Mouse (Mus musculus) heart, postnatal 4 days (tissue): Measurements from ENCODE around the gene Luzp1. TPM values are rescaled to one million over a fixed set of nuclear protein-coding genes. Genes with fewer than 3 reads are reported as not detected.

ENCODE experiments used
- DNase-seq: peaks from one replicate; pipeline ENCODE4 v3.0.0; 2021
- total RNA-seq, 2 experiments: library from RNA; stranded (reverse); gene quantifications; 2 replicates each; pipeline ENCODE4 v1.2.3; 2021

Gene Luzp1
- total RNA-seq, 2 experiments from 2014 or later, result 58.4 to 62.3 TPM

GRCm38 (mm10) chr4:136553108-136553507, 83.5 kb downstream of the Luzp1 start:
- no peak for DNase-seq

- no peak for DNase-seq
Observed at GRCm38 (mm10) chr4:136557638-136558037, 88.1 kb downstream of the Luzp1 start.

GRCm38 (mm10) chr4:136559690-136560089, 90.1 kb downstream of the Luzp1 start:
- DNase-seq, result no peak

DNA sequence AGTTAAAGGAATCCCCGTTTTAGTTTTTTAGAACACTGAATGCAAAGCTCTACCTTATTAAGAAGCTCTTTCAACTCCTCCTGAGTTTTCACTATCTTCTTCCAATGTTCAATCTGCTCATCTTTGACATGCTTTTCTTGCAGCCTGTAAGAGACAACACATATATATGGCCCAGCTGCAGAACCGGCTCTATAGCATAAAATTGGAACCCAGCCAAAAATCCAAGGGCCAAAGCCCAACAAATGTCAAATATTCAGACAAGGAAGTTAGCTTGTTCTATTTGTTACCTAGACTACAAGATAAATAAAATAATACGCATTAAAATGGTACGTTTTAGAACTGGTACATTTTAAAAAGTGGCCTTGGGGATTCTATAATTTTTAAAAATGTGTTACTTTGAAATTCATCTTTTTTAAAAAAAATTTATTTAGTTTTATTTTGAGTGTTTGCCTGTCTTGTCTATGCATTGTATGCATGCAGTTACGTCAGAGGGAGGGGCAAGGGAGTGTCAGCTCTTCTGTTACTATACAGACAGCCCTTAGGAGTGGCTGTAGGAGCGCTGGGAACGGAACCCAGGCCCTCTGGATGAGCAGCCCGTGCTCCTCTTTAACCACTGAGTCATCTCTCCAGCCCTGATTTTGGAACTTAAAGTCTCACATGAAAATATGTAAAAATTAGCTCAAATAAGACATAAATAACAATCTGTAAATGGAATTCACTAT, 90.9 kb downstream of the Luzp1 start:
- no peak for DNase-seq

DNA sequence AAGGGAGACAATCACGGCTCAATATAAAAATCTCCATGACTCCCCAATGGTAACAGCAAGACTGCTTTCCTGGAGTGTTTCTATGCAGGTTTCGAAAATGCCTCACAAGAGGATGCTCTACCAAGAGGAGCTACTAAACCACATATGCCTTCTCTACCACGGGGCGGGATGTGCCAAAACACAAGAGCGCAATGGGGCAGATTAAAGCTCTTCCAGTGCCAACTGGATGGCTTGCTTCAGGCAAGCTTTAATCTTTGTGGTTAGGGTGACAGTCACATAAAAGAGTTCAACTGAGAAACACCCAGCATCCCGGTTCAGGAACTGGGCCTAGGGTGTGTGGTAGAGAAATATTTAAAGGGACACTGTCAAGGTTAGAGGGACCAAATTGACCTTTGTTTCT, 93.2 kb downstream of the Luzp1 start:
- no peak for DNase-seq

DNA sequence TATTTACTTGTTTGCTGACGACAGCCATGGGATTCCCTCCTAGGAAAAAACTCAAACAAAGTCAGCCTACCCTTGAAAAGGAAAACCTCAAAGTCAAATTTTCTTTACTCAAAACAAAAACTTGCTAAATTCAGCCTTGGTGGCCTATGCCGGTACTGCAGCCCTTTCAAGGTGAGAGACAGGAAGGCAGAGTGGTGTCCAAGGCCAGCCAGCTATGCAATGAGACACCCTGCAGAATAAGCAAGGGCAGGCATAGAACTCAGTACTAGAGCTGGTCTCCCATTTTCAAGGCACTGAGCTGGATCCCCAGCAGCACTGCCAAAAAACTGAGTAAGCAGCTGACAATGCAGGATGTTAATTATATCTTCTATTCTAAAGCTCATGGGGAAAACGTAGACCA, 99.1 kb downstream of the Luzp1 start:
- no peak for DNase-seq

DNA sequence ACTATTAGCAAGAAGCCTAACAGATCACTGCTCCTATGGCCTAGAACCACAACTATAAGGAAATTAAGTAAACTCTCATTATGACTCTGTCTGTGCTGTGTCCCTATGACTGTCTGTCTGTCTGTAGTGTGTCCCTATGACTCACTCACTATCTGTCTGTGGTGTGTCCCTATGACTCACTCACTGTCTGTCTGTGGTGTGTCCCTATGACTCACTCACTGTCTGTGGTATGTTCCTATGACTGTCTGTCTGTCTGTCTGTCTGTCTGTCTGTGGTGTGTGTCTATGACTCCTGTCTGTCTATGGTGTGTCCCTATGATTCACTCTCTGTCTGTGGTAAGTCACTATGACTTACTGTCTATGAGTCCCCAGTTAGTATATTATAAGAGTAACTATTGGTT, 100.4 kb downstream of the Luzp1 start:
- no peak for DNase-seq

- no peak for DNase-seq
Observed at GRCm38 (mm10) chr4:136581885-136582284, 112.3 kb downstream of the Luzp1 start.

GRCm38 (mm10) chr4:136587221-136587827, 117.8 kb downstream of the Luzp1 start:
- DNase-seq, result no peak

DNA sequence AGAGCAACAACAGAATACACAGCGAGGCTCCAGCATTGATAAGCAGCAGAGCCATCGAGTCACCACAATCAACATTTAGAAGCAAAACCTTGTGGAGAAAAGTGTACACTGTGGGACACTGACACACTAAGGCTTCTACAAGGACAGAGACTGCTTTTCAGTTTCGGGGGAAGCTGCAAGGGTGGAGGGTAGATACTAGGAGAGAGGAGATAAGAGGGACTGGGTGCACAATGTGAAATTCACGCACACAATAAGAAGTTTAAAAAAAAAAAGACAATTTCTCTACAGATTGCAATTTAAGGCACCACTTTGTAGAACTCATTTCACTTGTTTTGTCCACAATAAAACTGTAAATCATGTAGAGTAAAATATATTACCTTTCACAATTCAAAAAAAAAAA, 118.4 kb downstream of the Luzp1 start:
- DNase-seq, result no peak

- no peak for DNase-seq
Observed at GRCm38 (mm10) chr4:136592111-136592510, 122.5 kb downstream of the Luzp1 start.

DNA sequence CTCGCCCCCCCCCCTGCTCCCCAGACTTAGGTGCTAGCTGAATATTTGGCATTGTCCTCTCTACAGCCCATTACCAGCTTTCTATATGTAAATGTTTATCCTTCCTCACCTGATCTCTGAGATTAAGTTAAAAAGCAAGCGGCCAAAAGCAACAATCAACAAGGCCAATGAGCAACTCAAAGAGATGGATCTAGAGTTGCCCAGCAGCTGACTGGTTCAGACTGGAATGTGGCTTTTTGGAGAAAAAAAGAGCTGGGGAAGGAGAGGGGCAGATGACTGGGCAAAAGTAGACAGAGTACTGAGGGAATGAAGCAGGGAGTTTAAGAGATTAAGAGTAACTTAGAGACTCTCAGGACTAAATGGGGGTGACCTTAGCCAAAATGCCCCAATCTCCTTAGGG, 124.4 kb downstream of the Luzp1 start:
- DNase-seq, result no peak

DNA sequence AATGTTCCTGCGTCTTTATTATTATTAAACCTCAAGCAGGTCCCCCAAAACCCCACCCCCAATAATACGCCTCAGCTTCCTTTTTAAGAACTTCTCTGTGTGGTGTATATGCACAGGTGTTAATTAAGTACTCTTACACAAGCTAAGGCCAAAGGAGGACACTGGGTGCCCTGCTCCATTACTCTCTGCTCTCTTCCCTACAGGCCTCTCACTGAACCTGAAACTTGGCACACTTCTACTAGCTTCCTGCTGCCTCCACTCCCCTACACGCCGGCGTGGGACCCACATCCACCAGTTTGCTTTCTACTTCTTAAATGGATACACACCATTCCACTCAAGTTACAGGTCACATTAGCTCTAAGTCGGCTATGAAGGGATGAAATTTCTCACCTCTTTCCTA, 125.7 kb downstream of the Luzp1 start:
- DNase-seq, result no peak

GRCm38 (mm10) chr4:136598268-136598876, 128.8 kb downstream of the Luzp1 start:
- no peak for DNase-seq

GRCm38 (mm10) chr4:136599869-136600268, 130.3 kb downstream of the Luzp1 start:
- no peak for DNase-seq

GRCm38 (mm10) chr4:136600536-136600935, 131.0 kb downstream of the Luzp1 start:
- DNase-seq, result no peak

- DNase-seq, result peak; percentile 78
Observed at GRCm38 (mm10) chr4:136601476-136601875, 131.9 kb downstream of the Luzp1 start.

- peak; percentile 46 for DNase-seq
Observed at GRCm38 (mm10) chr4:136602018-136602554, 132.5 kb downstream of the Luzp1 start.

GRCm38 (mm10) chr4:136602568-136602967, 133.0 kb downstream of the Luzp1 start, which contains the start of gene Kdm1a:
Gene Kdm1a, minus strand, starts transcription at chr4:136602723.
- peak; percentile 97 for DNase-seq
